Mouse (Mus musculus) heart, embryonic 15.5 days (tissue): Measurements from ENCODE around the gene Itpkb. TPM values are rescaled to one million over a fixed set of nuclear protein-coding genes. Genes with fewer than 3 reads are reported as not detected.

Experiments
- ATAC-seq: fragments of 200-750 bp; cut with Nextera tagmentation; replicated peaks from 2 replicates; pipeline ENCODE4 v1.8.0; 2017; ENCODE audit warnings: low read depth, moderate TSS enrichment; ENCODE audit not compliant: insufficient number of reproducible peaks, insufficient read depth, low FRiP score
- H3K27ac ChIP-seq: fragments of 300-500 bp; sonication (generic); 2 replicates; pipeline ENCODE4 v1.5.1; 2015; ENCODE audit warnings: mild to moderate bottlenecking, inconsistent platforms
- H3K27me3 ChIP-seq: fragments of 300-500 bp; sonication (generic); 2 replicates; pipeline ENCODE4 v1.6.1; 2015; ENCODE audit warnings: inconsistent platforms
- H3K36me3 ChIP-seq: fragments of 300-500 bp; sonication (generic); 2 replicates; pipeline ENCODE4 v1.6.1; 2015; ENCODE audit warnings: mild to moderate bottlenecking, inconsistent platforms
- H3K4me1 ChIP-seq: fragments of 300-500 bp; sonication (generic); replicated peaks from 2 replicates; pipeline ENCODE4 v1.6.1; 2015; ENCODE audit warnings: inconsistent platforms
- H3K4me2 ChIP-seq: fragments of 300-500 bp; sonication (generic); 2 replicates; pipeline ENCODE4 v1.6.1; 2015; ENCODE audit warnings: inconsistent platforms, mild to moderate bottlenecking, moderate library complexity
- H3K4me3 ChIP-seq: fragments of 300-500 bp; sonication (generic); 2 replicates; pipeline ENCODE4 v1.5.1; 2015; ENCODE audit warnings: mild to moderate bottlenecking, inconsistent platforms
- H3K9ac ChIP-seq: fragments of 300-500 bp; sonication (generic); 2 replicates; pipeline ENCODE4 v1.6.1; 2015; ENCODE audit warnings: mild to moderate bottlenecking, inconsistent platforms
- H3K9me3 ChIP-seq: fragments of 300-500 bp; sonication (generic); replicated peaks from 2 replicates; pipeline ENCODE4 v1.6.1; 2016; ENCODE audit warnings: inconsistent platforms
- WGBS: fragments of 180-500 bp; shearing (Covaris S2); methylation state at CpG from one replicate; pipeline ENCODE4 v1.1.7; 2015; ENCODE audit warnings: mixed read lengths; 5-methylcytosine and 5-hydroxymethylcytosine counted together
- polyA plus RNA-seq: library from polyadenylated mRNA; unstranded; fragments of >200 nt; fragmentation: Nextera tagmentation; extraction: Ambion mirVana; gene quantifications from 2 replicates; pipeline ENCODE4 v1.2.1, GENCODE M21; 2015

Gene Itpkb
- polyA plus RNA-seq, 1 experiment from 2014 or later = 6.1 TPM

DNA sequence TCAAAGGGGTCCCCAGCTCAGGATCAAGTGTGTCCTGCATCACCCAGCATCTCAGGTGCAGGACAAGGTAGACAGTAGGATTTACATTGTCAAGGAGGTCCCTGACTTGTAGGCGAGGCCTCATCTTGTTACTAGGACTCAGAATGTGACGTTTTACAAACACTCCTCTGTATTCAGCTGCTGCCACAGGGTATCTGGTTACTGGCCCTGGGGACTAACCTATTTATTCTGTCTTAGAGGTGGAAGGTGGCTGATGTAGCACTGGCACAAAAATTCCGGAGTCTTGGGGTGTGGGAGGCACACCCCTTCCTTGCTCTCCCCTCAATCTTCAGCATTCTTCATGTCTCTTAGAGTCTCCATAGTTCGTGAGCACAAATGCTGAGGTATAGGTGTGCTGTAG lies 16.8 kb downstream of the Itpkb start:
- ATAC-seq = no peak
- Histone ChIP-seq H3K4me3 (no peak overlapping the region), H3K9me3 (no peaks in the 10 kb centered on the region), H3K27me3 (no peaks in the 10 kb centered on the region), H3K4me2 (no peak overlapping the region), H3K4me1 (peaks cover 33% of the 10 kb centered on the region), H3K9ac (no peak overlapping the region), H3K27ac (no peak overlapping the region), H3K36me3 (no peaks in the 10 kb centered on the region)
- 70% methylated on average over 4 of the region's 4 CpGs for WGBS

DNA sequence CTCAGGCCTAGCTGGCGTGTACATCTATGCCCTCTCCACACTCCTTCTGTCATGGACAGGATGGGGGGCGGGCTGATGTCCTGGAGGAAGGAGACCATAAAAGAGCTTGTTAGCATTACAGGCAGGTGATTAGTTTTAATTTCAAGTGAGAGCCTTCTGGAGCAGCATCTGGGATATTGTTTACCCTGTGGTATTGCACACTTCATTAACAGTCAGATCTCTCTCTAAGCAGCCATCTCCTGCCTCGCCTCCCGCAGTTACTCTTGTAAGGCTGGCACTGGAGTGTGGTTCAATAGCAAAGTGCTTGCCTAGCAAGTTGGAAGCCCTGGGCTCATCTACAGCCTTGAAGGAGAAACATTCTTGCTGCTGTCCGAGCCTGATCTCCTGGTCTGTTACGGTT lies 17.6 kb downstream of the Itpkb start:
- H3K27ac ChIP-seq = no peak overlapping the region
- H3K9me3 ChIP-seq = no peaks in the 10 kb centered on the region
- peaks cover 40% of the 10 kb centered on the region for H3K4me1 ChIP-seq
- H3K9ac ChIP-seq = no peak overlapping the region
- no peak for ATAC-seq
- no peak overlapping the region for H3K4me2 ChIP-seq
- 79% methylated on average over 6 of the region's 6 CpGs for WGBS
- no peaks in the 10 kb centered on the region for H3K27me3 ChIP-seq
- no peak overlapping the region for H3K4me3 ChIP-seq
- H3K36me3 ChIP-seq = no peaks in the 10 kb centered on the region

DNA sequence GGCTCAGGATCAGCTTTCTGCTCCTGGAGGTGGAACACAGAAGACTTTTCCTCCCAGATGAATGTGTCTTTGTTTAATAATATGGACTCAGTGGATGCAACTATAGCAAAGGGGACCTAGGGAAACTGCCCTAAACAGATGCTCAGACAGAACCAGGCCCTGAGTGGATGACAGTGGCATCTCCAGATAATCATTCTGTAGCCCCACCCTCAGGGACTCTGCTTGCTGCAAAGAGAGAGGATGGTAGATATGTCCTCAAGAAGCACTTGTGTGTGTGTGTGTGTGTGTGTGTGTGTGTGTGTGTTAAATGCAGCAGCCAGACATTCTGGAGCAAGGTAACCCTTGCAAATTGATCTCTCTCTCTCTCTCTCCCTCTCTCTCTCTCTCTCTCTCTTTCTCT lies 18.8 kb downstream of the Itpkb start:
- no peak overlapping the region for H3K27ac ChIP-seq
- ATAC-seq = no peak
- H3K9ac ChIP-seq = no peak overlapping the region
- H3K4me3 ChIP-seq = no peak overlapping the region
- H3K36me3 ChIP-seq = no peaks in the 10 kb centered on the region
- no peaks in the 10 kb centered on the region for H3K27me3 ChIP-seq
- peaks cover 40% of the 10 kb centered on the region for H3K4me1 ChIP-seq
- no peak overlapping the region for H3K4me2 ChIP-seq
- no peaks in the 10 kb centered on the region for H3K9me3 ChIP-seq

DNA sequence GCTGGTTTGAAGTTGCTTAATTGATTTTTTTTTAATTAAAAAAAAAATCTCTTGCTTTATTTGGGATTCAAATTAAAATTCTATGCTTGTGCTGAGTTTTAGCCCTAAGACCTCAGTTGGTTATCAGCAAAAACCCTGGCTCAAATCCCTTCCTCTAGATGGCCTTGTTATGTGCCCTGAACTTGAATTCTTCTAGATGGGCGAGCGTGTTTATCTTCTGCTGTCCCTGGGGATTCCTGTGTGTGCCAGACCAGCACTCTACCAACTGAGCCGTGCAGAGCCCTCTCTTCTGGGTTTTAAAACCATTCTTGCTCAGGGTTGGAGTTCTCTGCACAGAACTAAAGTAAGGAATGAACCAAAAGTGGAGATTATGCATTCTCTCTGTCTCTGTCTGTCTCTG lies 22.0 kb downstream of the Itpkb start:
- no peak overlapping the region for H3K27ac ChIP-seq
- 23% methylated on average over 3 of the region's 3 CpGs for WGBS
- no peak for ATAC-seq
- peaks cover 60% of the 10 kb centered on the region for H3K4me1 ChIP-seq
- no peak overlapping the region for H3K9ac ChIP-seq
- H3K4me2 ChIP-seq = no peak overlapping the region
- H3K36me3 ChIP-seq = no peaks in the 10 kb centered on the region
- H3K27me3 ChIP-seq = no peaks in the 10 kb centered on the region
- no peak overlapping the region for H3K4me3 ChIP-seq
- no peaks in the 10 kb centered on the region for H3K9me3 ChIP-seq

DNA sequence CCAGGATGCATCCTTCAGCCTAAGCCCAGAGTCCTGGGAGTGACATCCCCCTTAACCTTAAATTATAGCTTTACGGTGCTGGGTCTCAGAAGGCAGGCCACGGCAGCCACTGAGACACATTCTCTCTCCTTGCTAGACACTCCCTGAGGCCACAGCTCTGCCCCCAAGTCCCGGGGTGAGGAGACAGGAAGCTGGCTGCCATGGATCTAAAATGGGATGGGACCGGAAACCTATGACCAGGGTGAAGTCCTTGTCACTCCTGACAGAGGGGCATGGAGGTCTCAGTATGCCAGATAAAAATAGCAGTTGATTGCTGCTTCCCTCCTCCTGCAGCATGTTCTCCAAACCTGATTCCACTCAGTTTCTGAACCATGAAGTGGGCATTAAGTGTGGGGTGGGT lies 23.8 kb downstream of the Itpkb start:
- Histone ChIP-seq H3K4me1 (peaks cover 77% of the 10 kb centered on the region), H3K9me3 (no peaks in the 10 kb centered on the region), H3K4me3 (no peak overlapping the region), H3K27me3 (no peaks in the 10 kb centered on the region), H3K27ac (no peak overlapping the region), H3K36me3 (no peaks in the 10 kb centered on the region), H3K9ac (no peak overlapping the region), H3K4me2 (no peak overlapping the region)
- no peak for ATAC-seq
- WGBS = 41% methylated on average over 4 of the region's 4 CpGs

DNA sequence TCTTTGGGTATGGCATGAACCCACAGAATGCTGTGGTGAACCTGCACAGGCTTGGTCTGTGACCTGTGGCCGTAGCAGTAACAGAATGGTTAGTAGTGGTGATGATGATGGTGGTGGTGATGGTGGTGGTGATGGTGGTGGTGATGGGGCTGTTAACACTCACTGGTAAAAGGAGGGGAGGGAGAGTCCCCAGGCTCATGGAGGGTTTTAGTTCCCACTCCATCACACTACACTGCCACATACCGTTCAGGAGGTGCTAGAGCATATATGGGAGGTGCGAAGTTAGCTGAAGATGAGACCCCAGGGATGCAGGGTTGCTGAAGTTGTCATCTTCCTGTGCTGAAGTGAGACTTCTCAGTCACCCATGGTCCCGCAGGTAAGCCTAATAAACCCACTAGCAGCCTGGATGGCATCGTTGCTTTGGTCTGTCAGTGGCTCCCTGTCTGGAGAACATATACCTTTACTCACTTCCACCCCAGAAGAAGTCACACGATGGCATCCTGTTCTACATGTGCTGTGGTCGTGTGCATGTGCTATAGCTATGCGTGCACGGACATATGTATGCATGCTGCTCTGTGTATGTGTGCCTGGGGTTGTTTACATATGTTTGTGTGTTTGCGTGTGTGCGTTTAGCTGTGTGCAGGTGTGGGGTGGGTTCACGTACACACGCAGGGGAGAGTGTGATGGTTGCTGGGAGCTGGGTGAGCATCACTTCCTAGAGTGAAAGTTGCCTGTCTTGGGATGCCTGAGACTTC lies 24.9 kb downstream of the Itpkb start:
- ATAC-seq = no peak
- no peaks in the 10 kb centered on the region for H3K27me3 ChIP-seq
- H3K9me3 ChIP-seq = no peaks in the 10 kb centered on the region
- H3K4me2 ChIP-seq = no peak overlapping the region
- H3K36me3 ChIP-seq = no peaks in the 10 kb centered on the region
- no peak overlapping the region for H3K27ac ChIP-seq
- WGBS = 86% methylated on average over 13 of the region's 13 CpGs
- no peak overlapping the region for H3K4me3 ChIP-seq
- peaks cover 77% of the 10 kb centered on the region for H3K4me1 ChIP-seq
- no peak overlapping the region for H3K9ac ChIP-seq

DNA sequence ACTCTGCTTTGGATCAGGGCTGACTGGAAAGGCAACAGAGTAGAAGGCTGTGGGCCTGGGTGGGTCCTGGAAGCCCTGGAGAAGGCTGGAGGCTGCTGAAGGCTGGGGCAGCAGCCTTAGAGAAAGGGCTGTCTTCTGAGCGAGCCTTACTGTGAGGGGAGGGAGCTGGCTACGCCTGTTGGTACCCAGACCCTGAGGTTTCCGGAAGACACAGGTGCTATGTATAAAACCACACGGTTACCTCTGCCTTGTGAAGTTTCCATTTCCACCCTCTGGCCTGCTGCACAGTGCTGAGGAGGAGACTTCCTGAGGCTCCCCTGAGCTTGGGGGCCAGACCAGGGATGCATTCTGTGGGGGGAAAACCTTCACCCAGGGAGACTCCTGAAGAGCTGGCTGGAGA lies 25.9 kb downstream of the Itpkb start:
- no peaks in the 10 kb centered on the region for H3K27me3 ChIP-seq
- 0 out of 2 replicates have a peak overlapping the region, but pooled peaks have one; percentile 2 for H3K4me2 ChIP-seq
- H3K9ac ChIP-seq = no peak overlapping the region
- peaks cover 70% of the 10 kb centered on the region for H3K4me1 ChIP-seq
- no peak overlapping the region for H3K4me3 ChIP-seq
- no peaks in the 10 kb centered on the region for H3K36me3 ChIP-seq
- H3K9me3 ChIP-seq = no peaks in the 10 kb centered on the region
- ATAC-seq = 0 out of 2 replicates have a peak, but pooled peaks have one; percentile 5
- WGBS = 65% methylated on average over 4 of the region's 4 CpGs
- H3K27ac ChIP-seq = peak overlapping the region; percentile 61

DNA sequence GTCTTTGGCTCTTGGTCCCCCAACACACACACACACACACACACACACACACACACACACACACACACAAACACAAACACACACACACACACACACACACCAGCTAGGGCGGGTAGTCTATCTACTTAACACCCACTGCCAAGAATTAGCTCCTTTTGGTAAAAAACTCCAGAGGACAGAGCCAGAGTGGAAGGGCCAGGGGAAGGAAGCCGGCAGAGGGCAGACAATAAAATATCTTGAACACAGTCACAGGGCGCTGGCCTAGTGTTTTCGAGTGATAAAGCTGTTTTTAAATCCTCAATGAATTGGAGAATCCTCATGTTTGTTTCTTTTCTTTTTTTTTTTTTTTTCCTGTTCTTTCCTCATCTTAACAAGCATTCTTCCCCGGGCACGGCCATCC lies 26.6 kb downstream of the Itpkb start:
- Histone ChIP-seq H3K27me3 (no peaks in the 10 kb centered on the region), H3K4me1 (peaks cover 65% of the 10 kb centered on the region), H3K4me2 (no peak overlapping the region), H3K9ac (no peak overlapping the region), H3K27ac (no peak overlapping the region; the same call in 1 of the 2 replicates), H3K36me3 (no peaks in the 10 kb centered on the region), H3K9me3 (no peaks in the 10 kb centered on the region), H3K4me3 (no peak overlapping the region)
- no peak for ATAC-seq
- 65% methylated on average over 6 of the region's 6 CpGs for WGBS

DNA sequence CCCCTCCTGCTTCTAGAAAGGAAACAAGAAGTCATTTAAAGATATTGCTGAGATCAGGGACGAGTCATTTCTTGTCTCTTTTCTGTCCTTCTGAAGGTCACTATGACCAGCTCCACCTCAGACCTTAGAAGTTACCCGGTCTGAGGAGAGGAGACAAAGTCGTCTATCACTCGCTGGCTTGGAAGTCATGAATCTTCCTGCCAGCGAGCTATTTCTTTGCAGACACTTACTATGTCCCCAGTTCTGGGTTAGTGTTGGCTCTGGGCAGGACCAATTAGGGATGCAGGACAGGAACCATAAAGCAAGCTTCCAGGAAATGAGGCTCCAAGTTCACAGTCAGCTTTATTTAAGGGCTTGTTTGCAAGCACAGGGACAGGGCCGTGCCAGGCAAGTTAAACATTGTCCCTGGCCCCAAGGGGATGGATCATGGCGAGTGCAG lies 27.6 kb downstream of the Itpkb start:
- peaks cover 61% of the 10 kb centered on the region for H3K4me1 ChIP-seq
- no peaks in the 10 kb centered on the region for H3K36me3 ChIP-seq
- H3K9me3 ChIP-seq = no peaks in the 10 kb centered on the region
- no peak overlapping the region for H3K4me3 ChIP-seq
- H3K4me2 ChIP-seq = no peak overlapping the region
- WGBS = 43% methylated on average over 7 of the region's 7 CpGs
- H3K27me3 ChIP-seq = no peaks in the 10 kb centered on the region
- no peak overlapping the region for H3K9ac ChIP-seq
- H3K27ac ChIP-seq = 0 out of 2 replicates have a peak overlapping the region, but pooled peaks have one; percentile 8
- no peak for ATAC-seq

DNA sequence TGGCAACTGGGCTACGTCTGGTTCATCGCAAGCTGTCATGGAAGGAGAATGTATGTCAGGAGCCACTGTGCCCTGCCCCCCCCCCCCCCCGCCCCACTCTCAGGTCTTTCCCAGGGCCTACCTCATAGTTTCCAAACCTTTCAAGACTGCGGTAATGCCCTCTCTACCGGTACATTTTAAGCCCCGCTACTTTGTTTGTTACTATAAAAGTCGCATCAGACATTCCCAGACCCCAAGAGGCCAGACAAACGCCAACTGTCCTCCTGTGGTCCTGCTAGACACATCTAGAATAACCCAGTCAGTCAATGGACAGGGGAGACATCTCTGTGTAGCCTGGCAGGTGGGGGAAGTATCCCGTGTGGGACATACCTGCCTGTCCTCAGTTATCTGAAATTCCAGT lies 28.2 kb downstream of the Itpkb start:
- ATAC-seq = no peak
- WGBS = 63% methylated on average over 9 of the region's 9 CpGs
- H3K9ac ChIP-seq = no peak overlapping the region
- H3K27me3 ChIP-seq = no peaks in the 10 kb centered on the region
- H3K4me1 ChIP-seq = peaks cover 61% of the 10 kb centered on the region
- no peak overlapping the region for H3K4me3 ChIP-seq
- no peak overlapping the region for H3K4me2 ChIP-seq
- H3K27ac ChIP-seq = 0 out of 2 replicates have a peak overlapping the region, but pooled peaks have one; percentile 8
- H3K9me3 ChIP-seq = no peaks in the 10 kb centered on the region
- no peaks in the 10 kb centered on the region for H3K36me3 ChIP-seq

DNA sequence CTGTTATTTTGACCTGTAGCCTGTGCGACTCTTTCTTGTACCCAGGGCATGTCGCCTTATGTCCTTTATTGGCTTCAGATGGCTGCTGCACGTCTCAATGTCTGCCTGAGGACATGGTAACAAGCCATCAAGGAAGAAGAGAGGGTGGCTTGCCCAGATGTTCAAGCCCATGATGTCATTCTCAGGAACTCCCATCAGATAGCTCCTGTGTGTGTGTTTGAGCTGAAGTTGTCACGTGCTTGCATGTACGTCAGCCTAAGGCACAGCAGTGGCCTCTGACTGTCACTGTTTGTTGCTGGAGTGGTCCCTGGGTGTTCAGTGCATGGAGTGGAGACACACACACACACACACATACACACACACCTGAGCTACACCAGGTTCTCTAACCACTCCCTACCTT lies 29.0 kb downstream of the Itpkb start:
- H3K9me3 ChIP-seq = no peaks in the 10 kb centered on the region
- no peak overlapping the region for H3K9ac ChIP-seq
- H3K4me3 ChIP-seq = no peak overlapping the region
- H3K27ac ChIP-seq = no peak overlapping the region
- peaks cover 60% of the 10 kb centered on the region for H3K4me1 ChIP-seq
- WGBS = 61% methylated on average over 5 of the region's 5 CpGs
- H3K27me3 ChIP-seq = no peaks in the 10 kb centered on the region
- no peak overlapping the region for H3K4me2 ChIP-seq
- no peaks in the 10 kb centered on the region for H3K36me3 ChIP-seq
- 0 out of 2 replicates have a peak, but pooled peaks have one; percentile 12 for ATAC-seq

DNA sequence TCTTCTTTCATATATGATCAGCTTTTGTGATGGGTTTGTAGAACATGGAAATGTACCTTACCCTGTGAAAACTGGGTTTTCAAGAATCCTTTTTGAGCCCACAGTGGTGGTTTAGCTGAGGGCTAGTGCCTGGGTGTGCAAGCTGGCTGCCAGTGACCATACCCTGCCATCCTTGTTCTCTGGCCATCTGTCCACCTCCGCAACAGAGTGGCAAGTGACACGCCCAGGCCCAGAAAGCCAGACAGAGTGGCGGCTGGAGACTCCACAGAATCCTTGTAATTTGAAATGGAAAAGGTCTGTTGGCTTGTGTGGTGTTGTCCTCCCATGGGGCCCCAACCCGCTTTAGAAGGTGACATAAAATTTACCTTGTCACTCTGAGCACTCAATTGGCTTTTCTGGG lies 31.9 kb downstream of the Itpkb start:
- Histone ChIP-seq H3K27me3 (no peaks in the 10 kb centered on the region), H3K4me1 (peaks cover 66% of the 10 kb centered on the region), H3K9me3 (no peaks in the 10 kb centered on the region), H3K36me3 (no peaks in the 10 kb centered on the region), H3K4me2 (no peak overlapping the region), H3K4me3 (no peak overlapping the region), H3K27ac (no peak overlapping the region), H3K9ac (no peak overlapping the region)
- ATAC-seq = no peak
- 89% methylated on average over 4 of the region's 4 CpGs for WGBS
